Mouse (Mus musculus) heart, postnatal 25 days (tissue): ENCODE results near the gene Mpv17l. TPM values are rescaled to one million over a fixed set of nuclear protein-coding genes. Genes with fewer than 3 reads are reported as not detected.
"Not testable (repeated sequence)": the region's sequence is repeated elsewhere in the genome, so short reads cannot be mapped to it uniquely, and the experiment has no call there.

Source experiments
- DNase-seq: peaks from one replicate; pipeline ENCODE4 v3.0.0; 2022; ENCODE audit warnings: low spot score
- intact Hi-C: fragments of 180-260 bp; cut with DNase I; formaldehyde crosslinking; loops from one replicate; pipeline ENCODE4 v1.15.1; 2025
- total RNA-seq, 2 experiments: library from RNA; stranded (reverse); gene quantifications; 2 replicates each; pipeline ENCODE4 v1.2.3; 2021

Mpv17l gene
- total RNA-seq, 2 experiments from 2014 or later, result 0.45 to 0.81 TPM

- DNase-seq, intact Hi-C loops: not testable (repeated sequence)
Observed at GRCm38 (mm10) chr16:13922966-13923365, 20.0 kb downstream of the Mpv17l start.

DNA sequence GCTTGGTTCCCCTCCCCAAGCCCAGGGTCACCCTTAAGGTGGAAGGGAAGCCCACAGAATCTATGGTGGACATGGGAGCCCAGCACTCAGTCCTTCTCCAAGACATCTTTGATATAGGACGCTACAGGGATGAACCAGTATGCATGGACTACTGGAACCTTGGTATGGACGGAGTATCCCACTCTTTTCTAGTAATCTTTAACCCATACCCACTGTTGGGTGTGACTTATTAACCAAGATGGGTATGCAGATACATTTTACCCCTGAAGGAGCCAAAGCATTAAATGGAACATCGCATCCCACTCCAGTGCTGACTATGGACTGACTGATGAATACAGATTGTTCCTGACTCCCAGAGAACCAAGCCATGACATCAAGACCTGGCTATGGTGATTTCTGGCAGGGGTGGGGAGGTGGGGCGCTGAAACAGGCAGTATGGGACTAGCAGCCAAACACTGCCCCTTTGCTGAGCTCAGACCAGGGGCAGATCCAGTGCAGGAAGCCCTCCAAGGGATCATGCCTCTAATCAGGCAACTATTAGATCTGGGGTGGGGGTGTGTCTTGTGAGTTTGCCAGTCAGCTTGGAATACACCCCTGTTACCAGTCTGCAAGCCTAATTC lies 24.6 kb downstream of the Mpv17l start:
- intact Hi-C loops, result no loop called here
- DNase-seq, result no peak

GRCm38 (mm10) chr16:13940139-13940846 lies 37.3 kb downstream of the Mpv17l start:
- intact Hi-C loops, result no loop called here
- DNase-seq, result no peak

DNA sequence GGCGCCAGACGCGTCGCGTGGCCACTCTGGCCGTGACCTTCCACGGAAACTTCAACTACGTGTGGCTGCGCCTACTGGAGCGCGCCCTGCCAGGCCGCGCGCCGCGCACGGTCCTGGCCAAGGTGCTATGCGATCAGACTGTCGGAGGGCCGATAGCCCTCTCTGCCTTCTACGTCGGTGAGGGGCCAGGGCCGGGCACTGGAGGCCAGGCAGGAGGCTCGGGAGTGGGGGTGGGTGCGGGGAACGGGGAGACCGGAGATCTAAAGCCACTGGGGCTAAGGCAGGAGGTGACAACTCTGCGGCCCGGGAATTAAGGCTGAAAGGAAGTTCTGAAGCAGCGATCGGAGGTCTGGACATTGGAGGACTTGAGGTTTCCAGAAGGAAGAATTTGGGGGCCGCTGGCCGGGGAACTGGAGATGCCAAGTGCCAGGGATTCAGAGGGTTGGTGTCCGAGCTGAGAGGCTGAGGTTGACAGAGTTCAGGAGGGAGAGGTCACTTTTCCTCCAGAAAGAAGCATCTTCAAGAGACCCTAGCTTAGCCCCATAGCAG lies 38.0 kb downstream of the Mpv17l start:
- DNase-seq, result no peak
- intact Hi-C loops, result no loop called here

DNA sequence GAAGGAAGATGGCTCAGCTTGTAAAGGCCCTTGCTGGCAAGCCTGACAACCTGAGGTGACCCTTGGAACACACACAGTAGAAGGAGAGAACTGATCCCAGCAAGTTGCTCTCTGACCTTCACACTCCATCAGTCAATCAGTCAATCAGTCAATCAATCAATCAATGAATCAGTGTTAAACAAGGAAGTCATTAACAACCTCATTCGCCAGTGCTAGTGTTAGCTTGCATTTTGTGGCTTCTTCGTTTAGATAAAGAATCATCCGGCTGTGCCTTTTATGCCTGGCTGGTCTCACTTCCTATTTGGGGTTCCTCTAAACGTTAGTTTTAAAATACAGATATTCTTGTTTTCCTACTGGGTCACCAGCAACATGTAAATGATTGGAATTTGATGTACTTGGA lies 41.2 kb downstream of the Mpv17l start:
- intact Hi-C loops, result no loop called here
- no peak for DNase-seq

DNA sequence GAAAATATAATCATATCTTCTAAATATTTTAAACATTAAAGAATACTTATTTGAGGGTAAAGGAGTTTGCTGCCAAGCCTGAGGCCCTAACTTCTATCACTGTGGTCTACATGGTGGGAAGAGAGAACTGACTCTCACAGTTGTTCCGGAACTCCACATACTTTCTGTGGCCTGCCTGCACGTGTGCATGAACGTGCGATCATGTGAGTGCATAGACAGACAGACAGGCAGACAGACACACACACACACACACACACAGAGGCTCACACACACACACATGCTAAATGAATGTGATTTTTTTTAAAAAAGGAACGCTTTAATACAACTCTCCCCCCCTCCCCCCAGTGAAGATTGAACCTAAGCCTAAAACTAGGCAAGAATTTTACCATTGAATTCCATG lies 41.8 kb downstream of the Mpv17l start:
- DNase-seq, result no peak
- intact Hi-C loops, result no loop called here

- intact Hi-C loops, result no loop called here
- DNase-seq, result no peak
Observed at GRCm38 (mm10) chr16:13945153-13945552, 42.2 kb downstream of the Mpv17l start.

DNA sequence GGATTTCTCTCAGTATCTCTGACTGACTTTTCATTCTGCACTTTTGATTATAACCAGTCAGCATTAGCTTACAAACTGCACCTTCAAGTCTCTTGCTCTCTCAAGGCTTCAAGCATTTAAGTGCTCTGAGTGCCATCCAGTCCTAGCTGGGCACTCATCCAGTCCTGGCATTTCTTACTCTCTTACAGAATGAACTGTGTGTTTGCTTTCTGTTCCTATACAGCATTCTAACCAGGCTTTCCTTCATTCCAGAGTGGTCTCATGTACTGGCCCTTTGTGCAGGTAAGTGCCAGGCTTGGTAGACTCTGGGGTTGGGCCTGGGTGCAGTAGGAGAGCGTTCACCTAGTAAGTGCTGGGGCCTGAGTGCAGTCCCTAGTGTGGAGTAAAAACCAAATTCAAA lies 43.3 kb downstream of the Mpv17l start:
- DNase-seq, result no peak
- intact Hi-C loops, result no loop called here

- DNase-seq, result no peak
- intact Hi-C loops, result no loop called here
Observed at GRCm38 (mm10) chr16:13951245-13951644, 48.3 kb downstream of the Mpv17l start.

GRCm38 (mm10) chr16:13962053-13962452 lies 59.1 kb downstream of the Mpv17l start:
- intact Hi-C loops, result no loop called here

GRCm38 (mm10) chr16:13969096-13969495 lies 66.1 kb downstream of the Mpv17l start:
- DNase-seq, result no peak
- intact Hi-C loops, result no loop called here

More at GRCm38 (mm10) chr16:13962053-13962452, 59.1 kb downstream of the Mpv17l start:
- no peak for DNase-seq

DNA sequence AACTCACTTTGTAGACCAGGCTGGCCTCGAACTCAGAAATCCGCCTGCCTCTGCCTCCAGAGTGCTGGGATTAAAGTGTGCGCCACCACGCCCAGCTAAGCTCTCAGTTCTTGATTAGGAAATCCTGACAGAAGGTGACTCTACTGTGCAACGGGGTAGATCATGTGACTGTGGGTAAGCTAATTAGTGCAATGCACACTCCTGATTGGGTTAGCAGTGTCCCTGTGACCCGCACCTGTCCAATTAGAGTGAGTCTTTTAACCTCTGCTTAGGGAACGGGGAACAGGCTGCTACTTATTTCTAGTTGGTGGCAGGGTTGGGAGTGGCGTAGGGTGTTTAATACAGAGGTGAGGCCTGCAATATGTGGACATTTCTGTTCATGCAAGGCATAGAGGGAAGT lies 69.1 kb downstream of the Mpv17l start:
- intact Hi-C loops, result no loop called here
- DNase-seq, result no peak

DNA sequence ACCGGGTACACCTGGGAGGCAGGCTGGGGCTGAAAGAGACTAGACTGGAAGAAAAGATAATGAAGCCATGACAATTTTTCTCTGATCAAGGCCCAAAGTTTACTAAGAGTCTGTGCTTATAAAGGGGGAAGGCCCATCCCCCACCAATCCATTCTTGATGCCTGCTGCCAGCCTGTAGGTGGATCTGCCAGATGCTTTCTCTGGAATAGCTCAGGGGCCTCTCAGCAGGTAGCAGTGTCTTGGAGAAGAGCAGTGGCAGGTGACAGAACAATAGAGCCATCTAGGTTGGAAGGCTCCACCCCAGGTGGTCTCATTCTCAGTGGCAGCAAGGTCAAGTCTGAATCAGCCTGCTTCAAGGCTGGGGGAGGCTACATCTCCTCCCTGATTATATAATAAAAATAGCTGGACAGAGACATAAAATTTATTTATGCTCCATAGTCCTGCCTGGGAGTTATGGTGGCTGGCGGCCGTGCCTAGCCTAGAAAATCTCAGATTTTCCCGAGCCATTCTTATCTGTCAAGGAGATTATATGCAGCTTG lies 73.5 kb downstream of the Mpv17l start:
- DNase-seq, intact Hi-C loops: not testable (repeated sequence)

- intact Hi-C loops, DNase-seq: not testable (repeated sequence)
Observed at GRCm38 (mm10) chr16:13977026-13977425, 74.1 kb downstream of the Mpv17l start.

GRCm38 (mm10) chr16:13981726-13982125 lies 78.8 kb downstream of the Mpv17l start:
- DNase-seq, intact Hi-C loops: not testable (repeated sequence)

- intact Hi-C loops, result no loop called here
- no peak for DNase-seq
Observed at GRCm38 (mm10) chr16:13983161-13983560, 80.2 kb downstream of the Mpv17l start.

DNA sequence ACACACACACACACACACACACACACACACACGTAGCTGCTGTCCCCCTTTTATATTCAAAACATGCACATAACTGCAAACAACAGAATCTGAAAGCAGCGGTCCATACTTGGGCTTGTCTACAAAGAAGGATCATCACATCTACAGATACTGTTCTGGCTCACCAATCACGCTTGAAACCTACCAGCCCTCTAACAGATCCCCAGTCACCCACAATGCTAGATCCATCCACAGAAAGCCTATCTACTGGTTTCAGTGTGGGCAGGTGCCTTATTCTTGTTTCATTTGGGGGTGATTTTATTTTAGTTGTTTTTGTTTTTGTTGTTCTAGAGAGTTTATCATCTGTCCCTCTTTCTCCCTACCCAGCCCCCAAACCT lies 83.2 kb downstream of the Mpv17l start:
- DNase-seq, result no peak
- intact Hi-C loops, result no loop called here

- intact Hi-C loops, result no loop called here
- no peak for DNase-seq
Observed at GRCm38 (mm10) chr16:13986574-13987478, 83.9 kb downstream of the Mpv17l start, which contains the start of the genes 2900011O08Rik and Ifitm7. Gene 2900011O08Rik (plus strand): TSS chr16:13986604. Gene Ifitm7 (minus strand): TSS chr16:13986888.

GRCm38 (mm10) chr16:13992518-13993248 lies 89.7 kb downstream of the Mpv17l start:
- intact Hi-C loops, result no loop called here

More at GRCm38 (mm10) chr16:13992518-13993248, 89.7 kb downstream of the Mpv17l start:
- no peak for DNase-seq
